Mouse (Mus musculus) layer of hippocampus, postnatal 14 days (tissue): ENCODE data around the gene Hax1. TPM values are rescaled to one million over a fixed set of nuclear protein-coding genes. Genes with fewer than 3 reads are reported as not detected.

ENCODE experiments used
- DNase-seq, 2 experiments: peaks; one replicate each; pipeline ENCODE4 v3.0.0; 2021 to 2022; ENCODE audit warnings: low spot score in 2 of 2, mixed read lengths in 1 of 2
- long read RNA-seq, 2 experiments: library from polyadenylated mRNA; stranded (forward); transcript quantifications; one replicate each; pipeline ENCODE4 v2.0.0; 2021
- total RNA-seq, 2 experiments: library from RNA; stranded (reverse); gene quantifications; 2 replicates each; pipeline ENCODE4 v1.2.3; 2021

Hax1 gene
- total RNA-seq = 10 to 100 TPM; 67.8 to 71.8 TPM
- long read RNA-seq, experiment 1, transcript Hax1-201 (7 exons, 1,139 nt) = major isoform, 20 of 25 reads
- long read RNA-seq, experiment 1, partial matches to known transcripts = 0 of 25 reads
- long read RNA-seq, experiment 1, other reads (novel, unspliced or antisense) = 2 of 25 reads
- long read RNA-seq, experiment 2, transcript Hax1-201 (7 exons, 1,139 nt) = major isoform, 49 of 75 reads
- long read RNA-seq, experiment 2, transcript Hax1-209 (6 exons, 1,280 nt) = minor isoform, 5 of 75 reads
- long read RNA-seq, experiment 2, transcript Hax1-205 (7 exons, 1,092 nt) = minor isoform, 7 of 75 reads
- long read RNA-seq, experiment 2, partial matches to known transcripts = 7 of 75 reads
- long read RNA-seq, experiment 2, other reads (novel, unspliced or antisense) = 7 of 75 reads

DNA sequence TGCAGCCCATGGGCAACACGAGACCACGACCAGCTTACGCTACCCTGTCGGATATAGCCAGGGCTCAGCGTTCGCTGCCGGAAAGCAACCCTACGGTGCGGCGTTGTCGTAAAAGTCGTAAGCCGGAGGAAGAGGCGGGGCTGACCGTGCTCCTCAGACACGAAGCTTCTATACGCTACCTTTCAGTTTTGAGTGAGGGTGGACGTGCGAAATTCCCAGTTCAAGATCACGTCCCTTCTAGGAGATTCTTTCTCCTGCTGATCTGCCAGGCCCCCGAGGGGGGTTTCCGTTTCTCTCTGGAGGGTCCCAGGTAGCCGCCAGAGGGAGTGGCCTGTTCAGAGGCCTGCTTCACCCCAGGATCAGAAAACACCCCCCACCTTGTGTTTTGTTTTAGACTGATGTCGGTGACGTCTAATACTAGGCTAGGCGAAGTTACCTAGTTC lies at the start of gene Hax1:
Gene Hax1 (minus strand): TSS at position 169 of the 443 bp plus-strand sequence.
- peak; percentile 95 to 96 for DNase-seq

DNA sequence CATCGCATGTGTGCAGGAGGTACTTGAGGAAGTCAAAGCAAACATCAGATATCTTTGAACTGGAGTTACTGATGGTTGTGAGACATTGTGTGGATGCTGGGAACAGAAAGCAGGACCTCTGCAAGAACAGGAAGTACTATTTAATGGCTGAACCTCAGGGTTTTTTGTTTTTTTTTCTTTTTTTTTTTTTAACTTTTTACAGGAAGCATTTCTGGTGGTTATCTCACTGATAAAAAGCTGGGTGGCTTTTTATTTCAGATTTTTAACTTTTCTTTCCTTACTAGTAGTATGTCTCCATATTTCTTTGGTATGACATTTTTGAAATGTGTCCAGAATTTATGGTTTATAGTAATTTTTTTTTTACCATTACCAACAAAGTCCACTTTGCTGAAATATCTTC lies 37.7 kb upstream of the Hax1 start:
- DNase-seq = no peak

DNA sequence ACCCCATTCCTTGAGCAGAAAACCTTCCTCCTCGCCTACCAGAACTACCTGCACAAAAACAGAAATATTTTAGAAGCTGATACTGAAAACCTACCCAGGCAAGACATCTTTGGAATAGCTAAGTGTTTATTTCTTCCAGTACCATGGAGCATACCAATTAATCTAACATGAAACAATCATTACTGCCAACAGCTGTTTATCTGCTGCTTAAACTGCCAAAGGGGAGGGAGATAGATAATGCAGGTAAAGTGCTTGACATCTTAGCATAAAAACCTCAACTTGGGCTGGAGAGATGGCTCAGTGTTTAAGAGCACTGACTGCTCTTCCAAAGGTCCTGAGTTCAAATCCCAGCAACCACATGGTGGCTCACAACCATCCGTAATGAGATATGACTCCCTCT lies 36.1 kb upstream of the Hax1 start:
- no peak for DNase-seq

DNA sequence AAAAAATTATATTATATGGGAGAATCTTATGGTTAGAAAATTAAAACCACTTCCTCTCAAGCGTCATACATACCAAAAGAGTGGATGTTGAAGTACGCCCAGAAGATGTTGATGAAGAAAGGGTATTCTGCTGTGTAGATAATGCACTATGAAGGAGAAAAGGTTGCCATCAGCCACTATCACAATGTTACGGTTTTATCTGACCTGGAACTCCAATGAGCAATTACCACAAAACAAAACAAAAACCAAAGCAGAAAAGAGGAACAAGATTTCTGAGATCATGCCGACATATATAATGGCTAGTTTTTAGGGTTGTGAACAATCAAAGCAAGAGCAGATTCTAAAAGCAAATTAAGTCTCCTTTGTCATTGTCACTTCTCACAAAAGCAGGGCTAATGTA lies 18.0 kb upstream of the Hax1 start:
- DNase-seq = no peak

DNA sequence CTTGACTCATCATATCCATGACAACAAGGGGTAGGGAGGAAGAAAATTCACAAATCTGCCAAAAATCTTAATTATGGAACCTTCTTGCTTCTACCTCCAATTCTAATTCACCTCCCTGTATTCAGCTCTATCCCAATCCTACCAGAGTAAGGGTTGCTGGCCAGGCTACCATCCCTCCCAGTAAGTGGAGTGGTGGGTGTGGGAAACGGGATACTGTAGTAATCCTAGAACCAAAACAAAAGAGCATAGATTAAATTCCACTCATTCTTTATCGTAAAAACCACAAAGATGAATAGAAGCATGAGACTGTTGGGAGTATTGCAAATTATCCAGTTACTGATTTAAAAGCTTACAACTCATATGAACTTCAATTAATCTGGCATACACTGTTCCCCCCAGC lies 11.7 kb upstream of the Hax1 start:
- DNase-seq = no peak

DNA sequence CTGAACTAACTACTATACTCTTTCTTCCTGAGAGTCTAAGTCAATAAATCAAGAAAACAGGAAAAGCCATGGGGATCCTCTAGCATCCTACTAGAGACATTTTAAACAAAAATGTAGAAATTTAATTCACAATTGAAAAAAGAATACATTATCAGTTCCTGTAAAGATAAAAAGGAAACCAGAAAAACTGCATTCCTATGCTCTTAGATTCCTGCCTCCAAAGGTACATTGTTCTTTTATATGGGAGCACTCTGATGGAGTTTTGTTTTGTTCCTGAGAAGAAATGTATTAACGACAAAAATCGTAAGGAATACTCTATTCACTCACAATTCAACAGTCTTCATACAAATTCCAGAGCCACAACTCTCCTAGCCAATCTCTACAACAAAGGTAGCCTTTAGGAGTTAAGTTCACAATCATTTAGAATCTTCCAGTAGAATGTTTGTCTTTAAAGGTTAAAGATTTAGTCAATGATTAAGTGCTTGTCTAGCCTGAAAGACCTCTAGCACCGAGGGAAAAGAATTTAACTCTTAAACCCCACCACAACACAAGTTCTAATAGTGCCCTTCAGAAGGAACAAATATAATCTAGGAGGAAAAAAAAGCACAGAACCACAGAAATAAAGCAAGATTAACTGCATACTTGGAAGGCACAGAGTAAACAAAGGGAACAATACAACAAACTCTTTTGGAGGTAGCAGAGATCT lies 5.7 kb upstream of the Hax1 start:
- no peak for DNase-seq

DNA sequence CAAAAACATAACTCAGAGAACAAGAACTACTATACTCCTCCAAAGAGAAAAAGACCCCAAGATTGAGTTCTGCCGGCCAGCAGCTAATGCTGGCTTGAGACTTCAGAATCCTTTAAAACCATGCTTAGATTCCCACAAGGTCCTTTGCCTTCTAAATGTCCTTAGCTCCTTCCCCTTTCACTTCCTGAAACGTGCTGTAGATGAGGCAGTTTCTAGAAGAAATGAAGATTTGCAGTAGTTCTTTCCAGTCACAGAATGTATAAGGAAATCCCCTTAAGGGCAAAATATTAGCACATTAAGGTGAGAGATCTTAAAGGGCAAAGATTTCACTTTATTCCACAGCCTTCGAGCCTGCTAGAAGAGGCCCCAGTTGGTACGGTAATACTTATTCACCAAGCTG lies 1.2 kb upstream of the Hax1 start:
- no peak for DNase-seq

DNA sequence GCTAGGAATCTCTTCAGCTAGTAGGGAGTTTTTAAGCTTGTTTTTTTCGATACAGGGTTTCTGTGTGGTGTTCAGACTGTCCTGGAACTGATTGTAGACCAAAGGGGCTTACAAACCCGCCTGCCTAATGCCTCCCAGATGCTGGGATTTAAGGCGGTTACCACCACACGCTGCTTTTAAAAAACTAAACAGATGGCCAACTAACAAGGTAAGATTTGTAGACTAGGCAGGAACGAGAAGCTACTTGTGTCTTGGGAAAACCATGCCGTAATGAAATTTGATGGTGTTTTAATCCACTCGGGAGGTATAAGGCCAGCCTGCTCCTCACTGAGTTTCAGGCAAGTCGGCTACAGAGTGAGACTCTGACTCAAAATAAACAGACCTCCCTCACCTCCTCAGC lies 510 bp upstream of the Hax1 start:
- no peak for DNase-seq

DNA sequence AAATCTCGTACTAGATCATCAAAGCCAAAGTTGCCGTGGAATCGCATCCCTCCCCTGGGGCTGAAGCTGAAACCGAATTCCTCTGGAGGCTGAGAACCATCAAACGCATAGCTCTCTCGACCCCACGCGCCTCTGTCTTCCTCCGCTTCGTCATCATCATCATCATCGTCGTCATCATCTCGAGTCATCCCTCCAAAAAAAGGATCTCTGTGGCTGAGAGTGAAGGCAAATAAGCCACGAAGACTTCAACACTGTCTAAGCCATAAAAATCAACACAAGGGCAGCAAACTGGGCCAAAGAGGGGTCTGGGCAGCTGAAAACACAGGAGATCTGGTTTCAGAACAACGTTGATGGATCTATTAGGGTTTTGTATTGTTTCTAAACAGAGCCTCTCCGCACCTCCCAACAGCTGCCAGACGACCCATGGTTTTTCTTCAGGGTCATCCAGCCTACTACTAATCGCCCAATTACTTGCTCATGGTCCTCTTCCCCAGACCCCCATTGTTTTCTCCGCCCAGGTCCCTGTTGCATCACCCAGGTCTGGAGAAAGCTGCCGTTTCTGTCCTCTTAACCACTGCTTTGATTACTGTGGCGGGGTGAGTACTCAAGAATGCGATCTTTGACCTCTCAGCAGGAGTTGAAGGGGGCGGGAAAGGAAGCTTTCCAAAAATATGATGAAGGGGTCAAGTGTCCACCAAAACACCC lies 637 bp downstream of the Hax1 start:
- peak; percentile 19 to 24 for DNase-seq

DNA sequence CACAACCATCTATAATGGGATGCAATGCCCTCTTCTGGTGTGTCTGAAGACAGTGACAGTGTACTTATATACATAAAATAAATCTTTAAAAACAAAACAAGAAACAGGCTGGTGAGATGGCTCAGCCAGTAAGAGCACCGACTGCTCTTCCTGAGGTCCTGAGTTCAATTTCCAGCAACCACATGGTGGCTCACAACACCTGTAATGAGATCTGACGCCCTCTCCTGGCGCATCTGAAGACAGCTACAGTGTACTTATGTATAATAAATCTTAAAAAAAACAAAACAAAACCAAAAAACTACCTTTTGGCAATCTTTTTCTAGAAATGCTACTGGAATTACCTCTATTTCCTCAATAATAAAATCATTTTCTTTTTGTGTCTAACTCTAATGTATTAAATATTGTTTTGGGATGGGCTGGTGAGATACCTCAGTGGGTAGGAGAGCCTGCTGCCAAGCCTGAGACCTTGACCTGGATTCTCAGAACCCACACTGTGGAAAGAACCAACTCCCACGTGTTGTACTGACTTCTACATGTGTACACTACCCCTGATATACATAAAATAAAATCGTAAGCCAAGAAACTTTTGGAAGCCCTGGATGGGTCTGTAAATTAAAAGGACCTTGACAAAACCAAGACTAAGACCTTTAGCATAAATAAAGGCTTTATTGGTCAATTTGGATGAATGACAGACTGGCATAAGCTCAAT lies 3.6 kb downstream of the Hax1 start:
- DNase-seq = no peak

DNA sequence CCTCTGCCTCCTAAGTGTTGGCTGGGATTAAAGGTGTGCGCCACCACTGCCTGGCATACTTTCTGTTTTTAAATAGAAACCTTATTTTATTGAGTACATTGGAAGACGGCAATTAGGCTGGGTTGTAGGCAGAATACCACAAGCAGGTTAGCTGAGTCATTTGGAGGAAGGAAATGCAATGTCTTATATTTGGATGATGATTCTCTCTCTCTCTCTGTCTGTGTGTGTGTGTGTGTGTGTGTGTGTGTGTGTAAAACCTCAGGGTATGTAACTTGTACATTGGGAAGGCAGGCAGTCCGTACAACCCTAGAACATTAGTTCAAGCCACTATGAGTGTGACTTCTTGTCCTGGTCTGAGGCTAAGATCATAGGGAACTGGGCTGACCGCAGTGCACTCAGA lies 10.8 kb downstream of the Hax1 start:
- no peak for DNase-seq

DNA sequence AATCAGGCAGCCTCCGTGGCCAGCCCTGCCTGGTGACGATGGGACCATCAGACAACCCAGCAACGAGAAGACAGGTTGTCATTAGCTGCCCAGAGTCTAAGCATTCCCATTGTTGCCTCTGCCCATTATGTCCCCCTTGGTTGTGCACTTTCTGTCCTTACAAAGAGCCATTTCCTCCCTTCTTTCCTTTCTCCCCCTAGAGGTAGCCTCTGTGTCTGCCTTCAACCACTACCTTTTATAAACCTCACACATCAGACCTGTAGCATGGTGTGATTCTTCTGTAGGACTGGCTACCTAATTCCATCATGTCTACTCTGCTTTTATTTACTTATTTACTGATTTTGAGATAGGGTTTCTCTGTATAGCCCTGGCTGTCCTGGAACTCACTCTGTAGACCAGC lies 11.4 kb downstream of the Hax1 start:
- DNase-seq = no peak

DNA sequence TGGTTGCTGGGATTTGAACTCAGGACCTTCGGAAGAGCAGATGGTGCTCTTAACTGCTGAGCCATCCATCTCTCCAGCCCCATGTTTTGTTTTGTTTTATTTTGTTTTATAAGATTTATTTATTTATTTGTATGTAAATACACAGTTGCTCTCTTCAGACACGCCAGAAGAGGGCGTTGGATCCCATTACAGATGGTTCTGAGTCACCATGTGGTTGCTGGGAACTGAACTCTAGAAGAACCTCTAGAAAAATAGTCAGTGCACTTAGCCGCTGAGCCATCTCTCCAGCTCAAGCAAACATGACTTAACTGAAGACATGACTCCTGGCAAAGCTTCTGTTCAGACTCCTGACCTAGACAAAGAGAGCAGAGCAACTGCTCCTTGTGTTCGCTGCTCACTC lies 16.2 kb downstream of the Hax1 start:
- no peak for DNase-seq

DNA sequence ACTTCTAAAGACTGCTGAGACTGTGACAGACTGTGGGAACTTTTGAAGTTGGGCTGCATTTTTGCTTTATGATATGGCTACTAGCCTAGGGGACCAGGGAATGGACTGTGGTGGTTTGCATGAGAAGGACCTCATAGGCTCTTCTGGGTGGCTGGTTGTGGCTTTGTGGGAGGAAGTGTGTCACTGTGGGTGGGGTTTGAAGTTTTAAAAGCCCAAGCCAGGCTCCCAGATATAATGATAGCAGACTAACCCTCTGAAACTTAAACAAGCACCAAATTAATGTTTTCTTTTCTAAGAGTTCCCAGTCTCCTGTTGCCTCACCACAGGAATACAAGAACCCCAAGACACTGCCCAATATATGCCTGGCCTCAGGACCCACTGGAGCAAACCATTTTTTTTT lies 21.7 kb downstream of the Hax1 start:
- no peak for DNase-seq

DNA sequence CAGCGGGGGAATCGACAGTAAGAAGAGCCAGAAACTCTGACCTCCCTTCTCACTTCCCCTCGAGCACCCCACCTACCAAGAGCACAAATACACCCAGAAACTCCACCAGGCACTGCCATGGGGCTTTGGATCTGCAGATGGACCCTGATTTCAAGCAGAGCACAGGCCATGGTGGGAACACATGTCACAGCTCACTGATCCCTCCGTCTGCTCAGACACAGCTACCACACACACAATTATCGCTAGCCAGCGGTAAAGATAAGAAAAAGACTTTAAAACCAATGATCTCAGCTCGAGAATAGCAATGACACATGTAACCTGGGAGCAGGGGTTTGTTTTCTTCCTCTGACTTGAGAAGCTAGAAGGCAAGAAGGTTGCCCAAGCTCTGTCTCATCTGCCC lies 30.1 kb downstream of the Hax1 start:
- no peak for DNase-seq

DNA sequence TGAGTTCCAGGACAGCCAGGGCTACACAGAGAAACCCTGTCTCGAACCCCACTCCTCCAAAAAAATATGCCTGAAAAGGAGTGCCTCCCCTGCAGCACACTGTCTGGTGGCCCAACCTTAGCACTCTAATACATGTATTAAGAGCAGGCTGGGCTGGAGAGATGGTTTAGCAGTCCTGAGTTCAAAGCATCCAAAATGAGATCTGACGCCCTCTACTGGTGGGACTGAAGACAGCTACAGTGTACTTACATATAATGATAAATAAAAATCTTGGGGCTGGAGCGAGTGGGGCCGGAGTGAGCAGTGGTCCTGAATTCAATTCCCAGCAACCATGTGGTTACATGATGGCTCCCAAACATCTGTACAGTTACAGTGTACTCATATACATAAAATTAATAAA lies 31.6 kb downstream of the Hax1 start:
- no peak for DNase-seq

DNA sequence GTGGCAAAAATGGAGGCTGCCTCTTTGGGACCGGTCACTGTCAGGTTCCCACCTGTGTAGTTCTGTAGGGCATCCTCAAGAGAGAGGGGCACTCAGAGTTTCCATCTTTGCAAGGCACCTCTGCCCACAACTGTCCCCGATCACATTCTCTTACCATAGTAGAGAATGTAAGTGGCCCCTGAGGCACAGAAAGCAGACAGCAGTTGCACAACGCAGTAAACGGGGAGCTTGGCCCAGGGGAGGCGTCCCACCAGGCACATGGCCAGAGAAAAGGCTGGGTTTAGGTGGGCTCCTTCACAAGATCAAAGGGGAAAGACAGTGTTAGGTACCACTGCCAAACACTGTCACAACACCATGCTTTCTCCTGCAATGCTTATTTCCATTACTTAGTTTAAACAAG lies 32.6 kb downstream of the Hax1 start:
- no peak for DNase-seq

DNA sequence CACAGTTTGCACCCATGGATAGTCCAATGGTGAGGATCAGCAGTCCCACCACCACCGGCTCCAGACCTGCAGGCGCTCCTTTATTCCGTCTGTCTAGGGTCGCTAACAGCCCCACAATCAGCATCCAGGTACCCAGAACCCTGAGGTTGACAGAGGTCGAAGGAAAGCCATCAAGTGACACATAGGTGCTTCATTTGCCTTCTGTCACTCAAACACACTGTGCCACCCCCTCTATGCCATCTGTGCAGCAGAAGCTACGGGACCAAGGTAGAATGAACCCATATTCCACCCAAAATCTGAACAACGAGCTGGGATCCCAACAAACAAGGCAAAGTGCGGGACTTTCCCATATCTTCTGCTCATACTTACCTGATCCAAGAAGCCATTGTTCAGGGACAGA lies 33.0 kb downstream of the Hax1 start:
- DNase-seq = no peak

DNA sequence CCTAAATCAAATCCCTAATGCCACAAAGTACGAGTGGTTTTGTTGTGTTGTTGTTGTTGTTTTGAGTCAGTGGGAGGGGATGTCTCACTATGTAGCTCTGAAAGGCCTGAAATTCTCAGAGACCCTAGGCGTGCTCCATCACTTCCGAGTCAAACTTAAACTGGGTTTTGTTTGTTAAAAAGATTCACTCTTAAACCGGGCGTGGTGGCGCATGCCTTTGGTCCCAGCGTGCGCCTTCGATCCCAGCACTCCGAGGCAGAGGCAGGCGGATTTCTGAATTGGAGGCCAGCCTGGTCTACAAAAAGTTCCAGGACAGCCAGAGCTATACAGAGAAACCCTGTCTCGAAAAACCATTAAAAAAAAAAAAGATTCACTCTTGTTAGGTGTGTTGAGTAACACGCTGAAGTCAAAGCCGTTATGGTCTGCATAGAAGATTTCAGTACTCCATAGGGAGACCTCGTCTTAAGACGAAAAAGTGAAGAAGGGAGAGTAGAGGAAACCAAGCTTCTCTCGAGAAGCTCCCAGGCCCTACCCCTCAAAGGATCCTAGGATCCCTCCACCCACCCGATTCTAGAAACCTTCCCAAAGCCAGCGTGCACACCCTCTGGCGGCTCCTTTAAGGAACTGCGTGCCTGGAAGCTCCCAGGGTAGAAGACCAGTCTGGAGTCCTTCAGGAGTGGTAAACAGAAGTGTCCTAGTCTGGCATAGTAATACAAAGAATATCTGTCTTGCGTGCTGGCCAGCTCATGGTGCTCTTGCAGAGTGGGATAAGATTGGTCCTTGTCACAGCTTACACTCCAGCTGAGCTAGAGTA lies 34.4 kb downstream of the Hax1 start:
- DNase-seq = peak; percentile 38 to 63

DNA sequence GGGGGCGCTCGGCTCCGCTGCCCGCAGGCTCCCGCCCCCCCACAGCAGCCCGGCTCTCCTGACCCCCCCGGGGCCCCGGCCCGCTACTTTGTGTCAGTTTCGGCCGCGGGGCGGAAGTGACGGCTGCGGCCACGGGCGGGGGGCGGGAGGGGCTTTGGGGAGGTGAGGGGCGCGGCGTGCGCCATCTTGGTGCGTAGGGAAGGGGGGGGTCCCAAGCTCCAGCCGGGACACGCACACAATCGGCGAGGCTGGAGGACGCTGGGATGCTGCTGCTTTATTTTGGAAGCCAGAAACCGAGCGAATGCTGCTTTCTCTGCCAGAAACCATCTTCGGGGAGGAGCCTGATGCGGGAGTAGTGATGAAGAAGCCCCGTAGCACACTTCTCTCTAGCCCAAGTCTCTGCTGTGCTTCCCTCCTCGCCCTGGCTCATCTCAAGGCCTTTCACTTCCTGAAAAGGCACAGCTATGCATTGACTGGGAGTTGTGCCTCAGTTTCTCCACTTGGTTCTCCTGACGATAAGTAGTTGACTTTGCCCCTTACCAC lies 35.3 kb downstream of the Hax1 start, which contains the start of gene Atp8b2:
Gene Atp8b2 (minus strand): TSS at position 288 of the 543 bp plus-strand sequence.
- peak; percentile 59 to 75 for DNase-seq
